Mouse (Mus musculus) gastrocnemius, adult 2 months (tissue): ENCODE results near the gene Epn1. TPM values are rescaled to one million over a fixed set of nuclear protein-coding genes. Genes with fewer than 3 reads are reported as not detected.

Source experiments
- DNase-seq: peaks from one replicate; pipeline ENCODE4 v3.0.0; 2022
- H3K27ac ChIP-seq: fragments of 200-600 bp; 2 replicates; pipeline ENCODE4 v1.8.1; 2022; ENCODE audit warnings: mild to moderate bottlenecking
- H3K4me3 ChIP-seq: fragments of 200-600 bp; 2 replicates; pipeline ENCODE4 v1.8.1; 2022; ENCODE audit warnings: mild to moderate bottlenecking, moderate library complexity
- CTCF ChIP-seq: fragments of 200-600 bp; IDR thresholded peaks from 2 replicates; pipeline ENCODE4 v1.8.1; 2022; ENCODE audit warnings: antibody characterized with exemption, mild to moderate bottlenecking, moderate library complexity
- intact Hi-C: fragments of 180-260 bp; cut with DNase I; formaldehyde crosslinking; loops from one replicate; pipeline ENCODE4 v1.15.1; 2025
- total RNA-seq, 2 experiments: library from RNA; stranded (reverse); gene quantifications; 2 replicates each; pipeline ENCODE4 v1.2.3; 2021

The Epn1 gene
- total RNA-seq, 2 experiments from 2014 or later = 165 to 171 TPM

DNA sequence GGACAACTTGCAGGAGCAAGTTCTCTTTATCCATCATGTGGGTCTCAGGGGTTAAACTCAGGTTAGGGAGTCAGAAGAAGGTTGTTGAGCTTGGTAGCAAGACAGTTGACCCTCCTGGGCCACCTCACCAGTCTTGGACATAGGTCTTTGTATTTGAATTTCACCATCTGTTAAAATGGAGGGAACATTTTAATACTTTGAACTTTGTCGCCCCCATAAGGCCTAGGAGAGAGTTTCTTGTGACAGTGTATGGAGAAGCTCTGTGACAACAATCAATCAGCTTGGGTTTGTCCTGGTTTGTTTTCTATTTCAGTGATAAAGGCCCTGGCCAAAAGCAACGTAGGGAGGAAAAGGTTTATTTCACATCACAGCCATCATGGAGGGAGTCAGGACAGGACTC is 32.7 kb upstream of the Epn1 start:
- no peak for DNase-seq
- no peak overlapping the region for H3K4me3 ChIP-seq
- no peak overlapping the region for H3K27ac ChIP-seq
- peak; percentile 64 for TF ChIP-seq CTCF
- intact Hi-C loops = loop anchor here (2.0 kb wide), 1 partner anchor 105 kb away; no protein-coding TSS in a partner anchor

DNA sequence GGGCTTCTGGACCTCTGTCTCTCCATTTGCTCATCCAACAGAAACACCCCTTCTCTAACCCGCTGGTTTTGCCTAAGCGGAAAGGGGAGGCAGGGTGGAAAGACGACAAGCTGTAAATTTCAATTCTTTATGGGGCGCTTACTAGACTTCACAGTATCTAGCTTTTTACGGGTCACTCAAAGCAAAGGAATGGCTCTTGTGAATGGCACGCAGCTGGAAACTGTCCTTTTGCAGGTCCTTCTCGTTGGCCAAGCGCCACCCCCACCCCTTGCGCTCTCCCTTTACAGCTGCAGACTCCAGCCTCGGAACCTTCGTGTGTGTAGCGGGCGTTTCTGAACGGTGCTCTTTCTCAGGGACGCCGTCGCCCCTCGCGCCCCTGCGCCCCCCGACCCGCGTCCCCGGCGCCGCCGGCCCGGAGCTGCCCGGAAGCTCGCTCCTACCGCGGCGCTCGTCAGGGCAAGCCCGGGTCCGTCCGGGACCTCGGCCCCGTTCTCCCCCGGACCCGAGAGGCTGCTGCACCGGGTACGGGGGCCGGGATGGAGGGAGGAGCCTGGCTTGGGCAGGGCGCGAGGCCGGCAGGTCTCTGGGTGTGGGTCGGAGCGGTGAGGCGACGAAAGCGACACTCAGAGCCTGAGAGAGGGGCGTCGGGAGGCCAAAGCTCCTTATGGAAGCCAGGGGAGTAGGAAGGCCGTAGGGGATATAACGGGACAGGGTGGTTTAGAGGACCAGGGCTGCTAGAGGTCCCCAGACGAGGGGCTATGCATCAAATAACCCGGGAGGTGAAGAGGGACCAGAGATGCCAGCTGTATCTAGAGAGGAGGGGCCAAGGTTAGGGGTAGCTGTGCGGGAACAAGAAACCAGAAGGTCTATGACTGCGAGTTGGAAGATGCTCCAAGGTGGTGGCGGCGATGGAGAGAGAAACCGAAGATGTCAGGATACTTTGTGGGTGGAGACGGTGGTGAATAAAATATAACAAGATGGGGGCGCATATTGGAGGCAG is 28.5 kb upstream of the Epn1 start, which contains the start of gene Zfp580:
Gene Zfp580 (plus strand): TSS at position 346 of the 1,000 bp plus-strand sequence.
- peak within 1 kb of the TSS; percentile 92 for H3K27ac ChIP-seq
- peak within 1 kb of the TSS; percentile 95 for H3K4me3 ChIP-seq
- no peak for TF ChIP-seq CTCF
- peak; percentile 86 for DNase-seq
- intact Hi-C loops = no loop called here

DNA sequence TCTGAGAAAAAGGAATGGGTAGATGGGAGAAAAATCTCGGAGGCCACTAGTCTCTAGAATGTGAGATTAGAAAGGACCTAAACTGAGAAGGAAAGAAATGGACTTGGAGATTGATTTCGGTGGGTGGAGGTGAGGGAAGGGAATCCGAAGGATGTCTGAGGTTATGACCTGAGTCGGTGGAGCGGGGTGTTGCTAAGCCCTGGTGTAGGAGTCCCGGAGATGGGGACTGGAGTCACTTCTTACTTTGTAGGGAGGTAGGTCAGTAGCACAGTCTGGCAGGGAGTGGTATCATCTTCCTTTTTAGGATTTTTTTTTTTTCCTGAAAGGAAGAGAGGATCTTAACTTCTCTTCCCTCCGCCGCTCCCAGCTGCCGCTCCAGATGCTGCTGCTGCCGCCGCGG is 27.6 kb upstream of the Epn1 start:
- intact Hi-C loops = no loop called here
- Histone ChIP-seq H3K4me3 (peak overlapping the region; percentile 95), H3K27ac (no peak overlapping the region)
- no peak for TF ChIP-seq CTCF
- no peak for DNase-seq

DNA sequence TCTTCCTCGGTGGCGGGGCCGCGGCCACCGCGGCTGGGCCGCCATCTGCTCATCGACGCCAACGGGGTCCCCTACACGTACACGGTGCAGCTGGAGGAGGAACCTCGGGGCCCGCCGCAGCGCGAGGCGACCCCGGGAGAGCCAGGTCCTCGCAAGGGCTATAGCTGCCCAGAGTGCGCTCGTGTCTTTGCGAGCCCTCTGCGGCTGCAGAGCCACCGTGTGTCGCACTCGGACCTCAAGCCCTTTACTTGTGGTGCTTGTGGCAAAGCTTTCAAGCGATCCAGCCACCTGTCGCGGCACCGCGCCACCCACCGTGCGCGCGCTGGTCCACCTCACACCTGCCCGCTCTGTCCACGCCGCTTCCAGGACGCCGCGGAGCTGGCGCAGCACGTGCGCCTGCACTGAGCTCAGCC is 27.1 kb upstream of the Epn1 start:
- TF ChIP-seq CTCF = no peak
- intact Hi-C loops = no loop called here
- Histone ChIP-seq H3K27ac (no peak overlapping the region), H3K4me3 (peak overlapping the region; percentile 95)
- peak; percentile 17 for DNase-seq

DNA sequence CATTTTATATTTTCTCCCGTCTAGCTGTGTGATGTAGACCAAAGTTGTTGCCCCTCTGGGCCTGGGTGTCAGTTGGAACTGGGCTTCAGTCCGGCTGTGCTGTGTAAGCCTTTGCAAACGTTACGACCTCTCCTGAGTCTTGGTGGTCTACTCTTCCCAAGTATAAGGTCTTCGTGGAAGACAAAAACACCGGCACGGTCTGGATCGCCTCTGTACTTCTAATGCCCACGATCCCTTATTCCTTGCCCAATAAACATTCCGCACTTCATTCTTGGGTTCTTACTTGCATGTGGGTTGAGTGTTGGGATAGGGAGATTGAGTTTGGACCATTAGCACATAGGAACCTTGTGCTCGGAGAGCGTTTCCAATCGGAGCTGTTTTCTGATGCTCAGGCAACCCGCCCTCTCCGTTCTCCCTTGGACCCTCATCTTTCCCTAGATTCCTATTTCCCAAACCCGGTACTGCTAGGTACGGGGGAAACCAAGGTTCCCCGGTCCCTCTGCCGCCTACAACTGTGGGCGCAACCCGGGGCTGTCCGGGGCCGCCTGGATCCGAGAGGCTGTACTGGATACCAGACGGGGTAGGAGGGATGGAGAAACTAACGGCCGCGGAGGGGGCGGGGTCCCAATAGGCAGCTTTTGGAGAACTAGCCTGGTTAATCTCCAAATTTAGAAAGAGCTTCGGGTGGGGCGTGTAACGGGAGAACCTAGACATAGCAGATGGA is 26.4 kb upstream of the Epn1 start:
- Histone ChIP-seq H3K27ac (no peak overlapping the region), H3K4me3 (peak overlapping the region; percentile 41)
- intact Hi-C loops = no loop called here
- TF ChIP-seq CTCF = no peak
- DNase-seq = peak; percentile 15

DNA sequence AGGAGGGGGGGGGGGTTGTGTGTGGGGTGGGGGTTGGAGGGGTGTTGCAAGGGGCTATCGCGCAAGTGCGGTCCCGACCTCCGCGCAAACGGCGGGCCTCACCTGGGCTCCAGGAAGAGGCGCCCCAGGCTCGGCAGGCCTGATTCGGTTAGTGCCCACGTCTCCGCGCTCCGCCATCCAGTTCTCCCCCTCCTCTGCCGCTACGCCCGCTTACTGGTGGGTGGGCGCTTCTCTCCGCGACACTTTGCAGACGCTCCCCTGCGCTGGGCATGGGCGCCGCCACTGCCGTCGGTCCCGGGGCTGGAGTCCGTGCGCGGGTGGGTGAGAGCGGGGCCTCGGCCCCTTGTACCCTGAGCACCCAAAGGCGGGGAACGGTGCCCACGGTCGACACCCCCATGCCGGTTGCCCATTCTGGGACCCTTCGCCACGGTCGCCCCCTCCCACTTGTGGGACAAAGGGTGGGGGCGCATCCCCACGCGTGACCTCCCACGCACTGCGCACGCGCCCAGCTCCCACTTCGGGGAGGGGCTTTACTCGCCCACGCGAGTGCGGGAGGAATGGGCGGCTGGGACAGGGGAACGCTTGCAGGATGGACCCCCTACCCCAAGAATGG is 23.3 kb upstream of the Epn1 start:
- peak overlapping the region; percentile 39 for H3K4me3 ChIP-seq
- no peak for DNase-seq
- intact Hi-C loops = no loop called here
- TF ChIP-seq CTCF = no peak
- H3K27ac ChIP-seq = no peak overlapping the region

DNA sequence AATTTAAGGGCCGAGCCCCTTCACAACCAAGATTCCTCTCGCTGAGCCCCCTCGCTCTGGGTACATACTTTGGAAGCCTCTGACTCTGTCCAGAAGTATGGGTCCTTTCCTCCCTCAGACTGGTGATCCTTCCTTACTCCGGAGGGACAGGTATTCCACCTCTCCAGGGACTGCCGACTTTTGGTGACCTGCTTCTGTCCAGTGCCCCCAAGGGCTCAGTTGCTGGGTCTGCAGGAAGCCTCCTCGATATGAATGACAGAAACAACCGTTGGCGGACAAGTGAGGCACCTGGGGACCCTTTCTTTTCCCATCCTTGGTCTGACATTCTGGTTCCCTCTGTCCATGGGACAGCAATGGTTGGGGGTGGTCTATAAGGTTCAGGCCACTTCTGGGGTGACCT is 22.7 kb upstream of the Epn1 start:
- intact Hi-C loops = no loop called here
- DNase-seq = peak; percentile 9
- Histone ChIP-seq H3K4me3 (no peak overlapping the region), H3K27ac (no peak overlapping the region)
- no peak for TF ChIP-seq CTCF

DNA sequence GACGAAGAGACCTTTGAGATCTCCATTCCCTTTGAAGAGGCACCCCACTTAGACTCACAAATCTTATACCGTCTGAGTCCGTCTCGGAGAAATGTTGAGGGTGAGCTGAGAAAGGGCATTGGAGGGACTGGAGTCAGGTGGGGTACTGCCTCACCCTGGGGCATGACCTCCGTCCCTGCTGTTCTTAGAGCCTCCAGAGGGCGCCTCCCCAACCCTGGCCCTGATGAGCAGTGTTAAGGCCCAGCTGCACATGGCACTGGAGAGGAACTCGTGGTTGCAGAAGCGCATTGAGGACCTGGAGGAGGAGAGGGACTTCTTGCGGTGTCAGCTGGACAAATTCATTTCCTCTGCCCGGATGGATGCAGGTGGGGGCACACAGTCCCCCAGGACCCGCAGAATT is 22.2 kb upstream of the Epn1 start:
- intact Hi-C loops = no loop called here
- Histone ChIP-seq H3K4me3 (no peak overlapping the region), H3K27ac (no peak overlapping the region)
- peak; percentile 30 for DNase-seq
- no peak for TF ChIP-seq CTCF

DNA sequence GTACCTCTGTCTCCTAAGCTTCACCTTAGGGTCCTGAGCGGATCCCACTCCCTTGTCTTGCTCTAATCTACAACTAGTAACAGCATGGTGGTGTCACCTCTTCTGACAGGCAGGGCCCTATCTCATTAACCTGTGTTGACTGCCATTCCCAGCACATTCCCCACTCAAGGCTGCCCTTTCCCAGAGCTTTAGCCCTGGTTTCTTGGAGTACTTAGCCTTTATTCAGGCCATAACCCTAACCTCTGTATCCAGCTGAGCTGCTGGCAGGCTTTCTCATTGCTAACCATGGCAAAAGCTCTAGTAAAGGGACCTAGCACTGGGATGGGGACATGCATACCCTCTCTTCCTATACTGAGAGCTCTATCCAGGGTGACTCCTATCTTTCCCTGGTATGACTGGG is 21.4 kb upstream of the Epn1 start:
- no peak for TF ChIP-seq CTCF
- intact Hi-C loops = no loop called here
- Histone ChIP-seq H3K4me3 (no peak overlapping the region), H3K27ac (no peak overlapping the region)
- peak; percentile 8 for DNase-seq

DNA sequence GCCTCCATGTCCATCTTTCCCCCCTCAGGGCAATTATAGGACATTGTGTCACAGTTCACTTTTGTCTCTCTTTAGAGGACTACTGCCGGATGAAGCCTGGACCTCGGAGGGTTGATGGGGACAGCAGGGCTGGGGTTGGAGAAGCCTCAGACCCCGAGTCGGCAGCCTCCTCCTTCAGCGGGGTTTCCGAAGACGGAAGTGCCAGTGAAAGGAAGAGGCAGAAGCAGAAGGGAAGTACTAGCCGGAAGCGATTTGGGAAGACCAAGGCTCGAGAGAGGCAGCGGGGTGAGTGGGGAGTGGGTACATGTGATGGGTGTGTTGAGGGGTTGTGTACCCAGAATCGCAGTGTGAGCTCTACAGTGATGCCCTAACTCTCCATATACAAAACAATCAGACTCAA is 20.6 kb upstream of the Epn1 start:
- intact Hi-C loops = no loop called here
- Histone ChIP-seq H3K27ac (0 out of 2 replicates have a peak overlapping the region, but pooled peaks have one; percentile 99), H3K4me3 (no peak overlapping the region; the same call in 1 of the 2 replicates)
- no peak for TF ChIP-seq CTCF
- DNase-seq = peak; percentile 20

DNA sequence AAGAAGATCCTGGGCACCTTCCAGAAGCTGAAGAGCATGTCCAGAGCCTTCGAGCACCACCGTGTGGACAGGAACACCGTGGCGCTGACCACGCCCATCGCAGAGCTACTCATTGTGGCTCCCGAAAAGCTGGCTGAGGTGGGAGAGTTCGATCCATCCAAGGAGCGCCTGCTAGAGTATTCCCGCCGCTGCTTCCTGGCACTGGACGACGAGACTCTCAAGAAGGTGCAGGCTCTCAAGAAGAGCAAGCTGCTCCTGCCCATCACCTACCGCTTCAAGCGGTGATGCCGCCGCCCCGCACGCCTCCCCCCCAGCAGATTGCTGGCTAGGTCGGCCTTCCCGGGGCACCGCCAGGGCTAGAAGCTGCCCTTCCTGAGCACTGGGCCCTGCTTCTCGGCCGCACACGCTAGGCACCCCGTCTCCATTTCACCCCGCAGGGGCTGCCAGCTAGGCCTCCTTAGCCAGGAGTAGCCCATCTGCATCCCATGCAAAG is 19.8 kb upstream of the Epn1 start:
- TF ChIP-seq CTCF = peak; percentile 78
- Histone ChIP-seq H3K27ac (peak overlapping the region; percentile 99), H3K4me3 (peak overlapping the region; percentile 91)
- intact Hi-C loops = loop anchor here (2.0 to 5.0 kb wide), 3 partner anchors 45 to 923 kb away; partner anchors contain the start of genes Fiz1, Gm44973, Leng8 and Zfp524
- peak; percentile 86 for DNase-seq
